Mouse (Mus musculus) MEL (cell line): ENCODE measurements around the gene Tfpi.

Experiments used
- CHD2 ChIP-seq: IDR thresholded peaks from 2 replicates; pipeline ENCODE4 v1.6.1; 2011; ENCODE audit warnings: low read length, improper control_type of control experiment
- E2F4 ChIP-seq: IDR thresholded peaks from 2 replicates; pipeline ENCODE4 v1.6.1; 2011; ENCODE audit warnings: low read depth, low read length, improper control_type of control experiment, borderline replicate concordance
- GABPA ChIP-seq: IDR thresholded peaks from 2 replicates; pipeline ENCODE4 v1.6.1; 2012; ENCODE audit warnings: low read depth, mild to moderate bottlenecking, inconsistent platforms, low read length, improper control_type of control experiment, moderate library complexity
- KAT2A ChIP-seq: conservative IDR thresholded peaks from 2 replicates; pipeline ENCODE4 v1.6.1; 2012; ENCODE audit warnings: low read depth, low read length, improper control_type of control experiment, inconsistent platforms
- MAX ChIP-seq: IDR thresholded peaks from 2 replicates; pipeline ENCODE4 v1.6.1; 2011; ENCODE audit warnings: low read length, improper control_type of control experiment
- MAZ ChIP-seq: IDR thresholded peaks from 2 replicates; pipeline ENCODE4 v1.6.1; 2012; ENCODE audit warnings: low read depth, mild to moderate bottlenecking, inconsistent platforms, low read length, improper control_type of control experiment
- POLR2A ChIP-seq, 2 experiments: IDR thresholded peaks; 2 replicates each; pipeline ENCODE4 v1.6.1; 2011 to 2012; ENCODE audit warnings: low read length in 2 of 2, mild to moderate bottlenecking in 2 of 2, control low read depth in 1 of 2, improper control_type of control experiment in 1 of 2, low read depth in 1 of 2, moderate library complexity in 1 of 2; ENCODE audit not compliant: control insufficient read depth in 1 of 2, insufficient read depth in 1 of 2, poor library complexity in 1 of 2
- TCF12 ChIP-seq: IDR thresholded peaks from 2 replicates; pipeline ENCODE4 v1.6.1; 2014; ENCODE audit warnings: low read depth, mild to moderate bottlenecking, inconsistent platforms, low read length, improper control_type of control experiment, moderate library complexity
- USF2 ChIP-seq, 2 experiments: IDR thresholded peaks; 2 replicates each; pipeline ENCODE4 v1.6.1; 2011 to 2012; ENCODE audit warnings: improper control_type of control experiment in 2 of 2, low read length in 2 of 2, borderline replicate concordance in 1 of 2, inconsistent platforms in 1 of 2, low read depth in 1 of 2, mild to moderate bottlenecking in 1 of 2; ENCODE audit not compliant: insufficient read depth in 1 of 2

GRCm38 (mm10) chr2:84429724-84430123 lies 46.9 kb downstream of the Tfpi start:
- TF ChIP-seq E2F4, result no peak
- TF ChIP-seq GABPA, result no peak
- no peak for TF ChIP-seq POLR2A (IDR thresholded peaks at IDR 0.05; ENCODE audit: control insufficient read depth in 1 of 2, insufficient read depth in 1 of 2, low read depth in 1 of 2, low read length in 2 of 2, poor library complexity in 1 of 2)
- TF ChIP-seq TCF12, result no peak
- TF ChIP-seq CHD2, result no peak
- TF ChIP-seq MAZ, result no peak
- no peak for TF ChIP-seq KAT2A
- no peak for TF ChIP-seq MAX
- TF ChIP-seq USF2 (IDR thresholded peaks at IDR 0.05; ENCODE audit: borderline replicate concordance in 1 of 2, insufficient read depth in 1 of 2, low read depth in 1 of 2, low read length in 2 of 2), result no peak
